Mouse (Mus musculus): ENCODE results near the gene Srpk3. TPM values are rescaled to one million over a fixed set of nuclear protein-coding genes. Genes with fewer than 3 reads are reported as not detected.

The Srpk3 gene
- polyA plus RNA-seq, 1 experiment from 2014 or later = 2.1 TPM

DNA sequence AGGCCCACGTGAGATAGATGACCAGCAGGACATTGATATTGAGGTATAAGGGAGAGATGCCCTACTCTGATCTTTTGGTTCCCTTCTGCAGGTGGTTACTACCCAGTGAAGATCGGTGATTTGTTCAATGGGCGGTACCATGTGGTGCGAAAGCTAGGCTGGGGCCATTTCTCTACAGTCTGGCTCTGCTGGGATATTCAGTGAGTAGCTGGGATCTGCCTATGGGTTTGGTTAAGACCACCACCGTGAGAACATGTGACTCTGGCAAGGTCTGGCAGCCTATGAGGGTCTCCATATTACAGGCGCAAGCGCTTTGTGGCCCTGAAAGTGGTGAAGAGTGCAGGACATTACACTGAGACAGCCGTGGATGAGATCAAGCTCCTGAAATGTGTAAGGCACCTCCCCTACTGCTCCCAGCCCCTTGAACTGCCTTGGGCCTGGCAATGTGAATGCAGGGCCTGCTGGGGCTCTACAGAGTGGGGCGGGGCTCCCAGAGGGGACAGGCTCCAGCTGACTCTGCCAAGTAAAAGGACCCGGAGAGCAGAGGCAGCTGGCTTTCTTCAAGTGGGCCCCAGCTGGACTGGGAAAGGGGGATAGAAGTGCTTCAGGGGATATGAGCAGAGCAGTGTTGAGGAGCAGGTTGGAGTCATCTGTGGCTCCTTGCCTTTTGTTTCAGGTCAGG lies 738 bp downstream of the Srpk3 start:
- ATAC-seq (replicated peaks) = peak; percentile 53
- H3K4me1 ChIP-seq = no peaks in the 10 kb centered on the region
- peaks cover 6% of the 10 kb centered on the region; the same call in 1 of the 2 replicates for H3K36me3 ChIP-seq (replicated peaks)
- WGBS = 77% methylated on average over 10 of the region's 10 CpGs
- H3K4me3 ChIP-seq = no peak overlapping the region
- no peaks in the 10 kb centered on the region for H3K9me3 ChIP-seq
- no peak overlapping the region for H3K9ac ChIP-seq
- no peak overlapping the region for H3K4me2 ChIP-seq
- H3K27ac ChIP-seq = no peak overlapping the region
- H3K27me3 ChIP-seq (replicated peaks) = no peaks in the 10 kb centered on the region

DNA sequence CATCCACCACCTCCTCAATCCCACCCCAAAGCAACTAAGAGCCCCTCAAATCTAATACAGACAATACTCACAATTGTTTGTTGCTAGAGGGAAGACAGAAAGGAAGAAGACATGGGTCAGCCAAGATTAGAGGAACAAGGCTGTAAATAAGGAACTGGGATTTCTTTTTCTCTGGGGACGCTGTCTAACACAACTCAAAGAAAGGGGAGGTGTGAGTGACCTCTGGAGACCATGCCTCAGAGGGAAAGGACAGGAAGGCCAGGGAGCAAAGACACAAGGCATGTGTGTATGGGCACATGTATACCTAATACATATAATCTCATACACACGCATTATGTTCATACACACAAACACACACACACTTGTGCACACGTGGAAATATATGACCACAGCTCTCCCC lies 8.0 kb downstream of the Srpk3 start:
- ATAC-seq (replicated peaks) = no peak

GRCm38 (mm10) chrX:73785666-73786065 lies 11.5 kb downstream of the Srpk3 start:
- peak overlapping the region; percentile 61 for H3K9ac ChIP-seq
- H3K27me3 ChIP-seq (replicated peaks) = no peaks in the 10 kb centered on the region
- no peak for ATAC-seq (replicated peaks)
- H3K36me3 ChIP-seq (replicated peaks) = peaks cover 10% of the 10 kb centered on the region
- peak overlapping the region; percentile 90 for H3K27ac ChIP-seq
- H3K4me3 ChIP-seq = peak overlapping the region; percentile 49
- no peaks in the 10 kb centered on the region for H3K9me3 ChIP-seq
- H3K4me2 ChIP-seq = peak overlapping the region; percentile 55
- peaks cover 28% of the 10 kb centered on the region for H3K4me1 ChIP-seq

More for the DNA sequence above, 8.0 kb downstream of the Srpk3 start:
- Histone ChIP-seq H3K27me3 (replicated peaks) (no peaks in the 10 kb centered on the region), H3K4me1 (peaks cover 14% of the 10 kb centered on the region), H3K9ac (no peak overlapping the region), H3K4me3 (no peak overlapping the region), H3K4me2 (no peak overlapping the region), H3K9me3 (no peaks in the 10 kb centered on the region), H3K27ac (no peak overlapping the region), H3K36me3 (replicated peaks) (peaks cover 17% of the 10 kb centered on the region)
- WGBS = 94% methylated on average over 3 of the region's 3 CpGs

- Histone ChIP-seq H3K36me3 (replicated peaks) (peaks cover 6% of the 10 kb centered on the region; the same call in 1 of the 2 replicates), H3K27me3 (replicated peaks) (no peaks in the 10 kb centered on the region), H3K4me3 (peak within 1 kb of the TSS; percentile 49), H3K27ac (peak within 1 kb of the TSS; percentile 90), H3K9ac (peak within 1 kb of the TSS; percentile 63), H3K4me2 (peak within 1 kb of the TSS; percentile 58), H3K9me3 (no peaks in the 10 kb centered on the region), H3K4me1 (peaks cover 28% of the 10 kb centered on the region)
- 26% methylated on average over 52 of the region's 52 CpGs for WGBS
- ATAC-seq (replicated peaks) = peak; percentile 98
Measured at GRCm38 (mm10) chrX:73786364-73787224, 12.4 kb downstream of the Srpk3 start, which contains the start of the genes Idh3g and Ssr4. Gene Idh3g, minus strand, starts transcription at chrX:73786897. Gene Ssr4, plus strand, starts transcription at chrX:73787028.

GRCm38 (mm10) chrX:73787225-73787558 lies 13.0 kb downstream of the Srpk3 start:
- H3K9ac ChIP-seq = peak overlapping the region; percentile 63
- ATAC-seq (replicated peaks) = 0 out of 2 replicates have a peak, but pooled peaks have one; percentile 19

GRCm38 (mm10) chrX:73788501-73788900 lies 14.3 kb downstream of the Srpk3 start:
- no peak for ATAC-seq (replicated peaks)
- 94% methylated on average over 1 of the region's 1 CpGs for WGBS
- 0 out of 2 replicates have a peak, but pooled peaks cover 3% of the 10 kb centered on the region for H3K36me3 ChIP-seq (replicated peaks)
- no peak overlapping the region for H3K9ac ChIP-seq
- no peak overlapping the region for H3K27ac ChIP-seq
- peaks cover 28% of the 10 kb centered on the region for H3K4me1 ChIP-seq
- no peaks in the 10 kb centered on the region for H3K27me3 ChIP-seq (replicated peaks)
- peak overlapping the region; percentile 58; the same call in 1 of the 2 replicates for H3K4me2 ChIP-seq
- no peaks in the 10 kb centered on the region for H3K9me3 ChIP-seq
- no peak overlapping the region for H3K4me3 ChIP-seq

More at GRCm38 (mm10) chrX:73787225-73787558, 13.0 kb downstream of the Srpk3 start:
- H3K9me3 ChIP-seq = no peaks in the 10 kb centered on the region
- peak overlapping the region; percentile 49 for H3K4me3 ChIP-seq
- H3K4me2 ChIP-seq = peak overlapping the region; percentile 58
- H3K27me3 ChIP-seq (replicated peaks) = no peaks in the 10 kb centered on the region
- 0 out of 2 replicates have a peak, but pooled peaks cover 3% of the 10 kb centered on the region for H3K36me3 ChIP-seq (replicated peaks)
- whole genome bisulfite sequencing = 20% methylated on average over 22 of the region's 22 CpGs
- peaks cover 28% of the 10 kb centered on the region for H3K4me1 ChIP-seq
- H3K27ac ChIP-seq = peak overlapping the region; percentile 90

- no peak overlapping the region for H3K4me2 ChIP-seq
- ATAC-seq (replicated peaks) = no peak
- H3K4me3 ChIP-seq = no peak overlapping the region
- no peak overlapping the region for H3K27ac ChIP-seq
- peaks cover 10% of the 10 kb centered on the region for H3K4me1 ChIP-seq
- H3K9ac ChIP-seq = no peak overlapping the region
- H3K36me3 ChIP-seq (replicated peaks) = 0 out of 2 replicates have a peak, but pooled peaks cover 3% of the 10 kb centered on the region
- no peaks in the 10 kb centered on the region for H3K9me3 ChIP-seq
- no peaks in the 10 kb centered on the region for H3K27me3 ChIP-seq (replicated peaks)
Measured at GRCm38 (mm10) chrX:73793039-73793438, 18.8 kb downstream of the Srpk3 start.

GRCm38 (mm10) chrX:73793505-73793904 lies 19.3 kb downstream of the Srpk3 start:
- H3K36me3 ChIP-seq (replicated peaks) = 0 out of 2 replicates have a peak, but pooled peaks cover 3% of the 10 kb centered on the region
- H3K27ac ChIP-seq = no peak overlapping the region
- H3K4me3 ChIP-seq = no peak overlapping the region
- no peaks in the 10 kb centered on the region for H3K27me3 ChIP-seq (replicated peaks)
- H3K4me2 ChIP-seq = no peak overlapping the region
- H3K9me3 ChIP-seq = no peaks in the 10 kb centered on the region
- H3K4me1 ChIP-seq = peaks cover 5% of the 10 kb centered on the region
- 40% methylated on average over 1 of the region's 1 CpGs for WGBS
- no peak overlapping the region for H3K9ac ChIP-seq
- no peak for ATAC-seq (replicated peaks)

GRCm38 (mm10) chrX:73797511-73797910 lies 23.3 kb downstream of the Srpk3 start:
- no peak for ATAC-seq (replicated peaks)
- H3K4me1 ChIP-seq = no peaks in the 10 kb centered on the region
- H3K4me3 ChIP-seq = no peak overlapping the region
- H3K9ac ChIP-seq = no peak overlapping the region
- no peaks in the 10 kb centered on the region for H3K27me3 ChIP-seq (replicated peaks)
- no peak overlapping the region for H3K4me2 ChIP-seq
- H3K9me3 ChIP-seq = no peaks in the 10 kb centered on the region
- WGBS = 78% methylated on average over 2 of the region's 2 CpGs
- no peak overlapping the region for H3K27ac ChIP-seq
- no peaks in the 10 kb centered on the region for H3K36me3 ChIP-seq (replicated peaks)

- Histone ChIP-seq H3K27me3 (replicated peaks) (no peaks in the 10 kb centered on the region), H3K4me1 (no peaks in the 10 kb centered on the region), H3K9ac (no peak overlapping the region), H3K36me3 (replicated peaks) (no peaks in the 10 kb centered on the region), H3K9me3 (no peaks in the 10 kb centered on the region), H3K4me2 (no peak overlapping the region), H3K4me3 (no peak overlapping the region), H3K27ac (no peak overlapping the region)
- 45% methylated on average over 9 of the region's 9 CpGs for WGBS
- peak; percentile 51 for ATAC-seq (replicated peaks)
Measured at GRCm38 (mm10) chrX:73798502-73798901, 24.3 kb downstream of the Srpk3 start.

DNA sequence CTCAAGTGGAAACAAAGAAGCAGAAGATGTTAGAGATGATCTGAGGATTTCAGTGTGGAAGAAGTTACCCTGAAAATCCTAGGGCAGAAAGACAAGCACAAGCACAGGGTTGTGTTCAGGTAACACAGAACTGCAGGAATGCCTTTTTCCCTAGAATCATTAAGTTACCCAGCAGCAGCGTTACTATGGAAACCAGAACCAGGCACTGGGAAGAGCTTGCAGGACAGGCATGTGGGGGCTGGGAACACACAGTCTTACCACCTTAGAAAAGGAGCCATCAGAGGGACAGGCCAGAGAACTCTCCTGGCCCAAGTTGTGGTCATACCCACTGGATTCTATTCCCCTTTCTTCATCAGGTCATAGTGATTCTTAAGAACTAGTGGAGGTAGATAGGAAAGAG lies 31.6 kb downstream of the Srpk3 start:
- Histone ChIP-seq H3K27ac (peak overlapping the region; percentile 45; the same call in 1 of the 2 replicates), H3K36me3 (replicated peaks) (no peaks in the 10 kb centered on the region), H3K27me3 (replicated peaks) (no peaks in the 10 kb centered on the region), H3K9ac (no peak overlapping the region), H3K4me3 (no peak overlapping the region), H3K4me1 (peaks cover 4% of the 10 kb centered on the region), H3K9me3 (no peaks in the 10 kb centered on the region), H3K4me2 (no peak overlapping the region)
- 57% methylated on average over 1 of the region's 1 CpGs for WGBS
- peak; percentile 54; the same call in 1 of the 2 replicates for ATAC-seq (replicated peaks)

- Histone ChIP-seq H3K4me3 (peak overlapping the region; percentile 34), H3K27ac (peak overlapping the region; percentile 84), H3K9ac (peak overlapping the region; percentile 50), H3K9me3 (no peaks in the 10 kb centered on the region), H3K4me2 (peak overlapping the region; percentile 48), H3K36me3 (replicated peaks) (no peaks in the 10 kb centered on the region), H3K4me1 (no peaks in the 10 kb centered on the region), H3K27me3 (replicated peaks) (no peaks in the 10 kb centered on the region)
- WGBS = 20% methylated on average over 14 of the region's 14 CpGs
- ATAC-seq (replicated peaks) = peak; percentile 84
Measured at GRCm38 (mm10) chrX:73815072-73815471, 40.9 kb downstream of the Srpk3 start.

All from midbrain, embryonic 15.5 days (tissue).